Mouse (Mus musculus): Measurements from ENCODE around the gene Ppm1m.

Gene Ppm1m

GRCm38 (mm10) chr9:106199535-106200272 lies at the start of gene Ppm1m:
TSS of gene Ppm1m (minus strand) at chr9:106199746.
- no peak for DNase-seq (ENCODE audit: low spot score in 2 of 2)

- DNase-seq (ENCODE audit: low spot score in 2 of 2): no peak
These were observed 43.4 kb upstream of the Ppm1m start for GRCm38 (mm10) chr9:106242813-106243488.

GRCm38 (mm10) chr9:106241541-106242164 lies 42.1 kb upstream of the Ppm1m start:
- DNase-seq (ENCODE audit: low spot score in 2 of 2): no peak

GRCm38 (mm10) chr9:106237878-106238277 lies 38.3 kb upstream of the Ppm1m start:
- DNase-seq (ENCODE audit: low spot score in 2 of 2): no peak

GRCm38 (mm10) chr9:106237401-106237800 lies 37.9 kb upstream of the Ppm1m start:
- no peak for DNase-seq (ENCODE audit: low spot score in 2 of 2)

GRCm38 (mm10) chr9:106236818-106237211 lies 37.3 kb upstream of the Ppm1m start:
- DNase-seq (ENCODE audit: low spot score in 2 of 2): no peak

- DNase-seq (ENCODE audit: low spot score in 2 of 2): no peak
These were observed 36.7 kb upstream of the Ppm1m start for GRCm38 (mm10) chr9:106236156-106236817.

GRCm38 (mm10) chr9:106235194-106235830 lies 35.8 kb upstream of the Ppm1m start:
- no peak for DNase-seq (ENCODE audit: low spot score in 2 of 2)

GRCm38 (mm10) chr9:106233953-106234352 lies 34.4 kb upstream of the Ppm1m start:
- DNase-seq (ENCODE audit: low spot score in 2 of 2): no peak

GRCm38 (mm10) chr9:106232956-106233355 lies 33.4 kb upstream of the Ppm1m start:
- no peak for DNase-seq (ENCODE audit: low spot score in 2 of 2)

GRCm38 (mm10) chr9:106231816-106232215 lies 32.3 kb upstream of the Ppm1m start:
- no peak for DNase-seq (ENCODE audit: low spot score in 2 of 2)

- no peak for DNase-seq (ENCODE audit: low spot score in 2 of 2)
These were observed 31.7 kb upstream of the Ppm1m start for GRCm38 (mm10) chr9:106231220-106231619.

GRCm38 (mm10) chr9:106230734-106231106 lies 31.2 kb upstream of the Ppm1m start:
- DNase-seq (ENCODE audit: low spot score in 2 of 2): no peak

- DNase-seq (ENCODE audit: low spot score in 2 of 2): no peak
These were observed 30.6 kb upstream of the Ppm1m start for GRCm38 (mm10) chr9:106230051-106230733.

- DNase-seq (ENCODE audit: low spot score in 2 of 2): no peak
These were observed 28.4 kb upstream of the Ppm1m start for GRCm38 (mm10) chr9:106227790-106228429.

- no peak for DNase-seq (ENCODE audit: low spot score in 2 of 2)
These were observed 26.7 kb upstream of the Ppm1m start for GRCm38 (mm10) chr9:106226151-106226682.

GRCm38 (mm10) chr9:106225469-106226150 lies 26.1 kb upstream of the Ppm1m start:
- no peak for DNase-seq (ENCODE audit: low spot score in 2 of 2)

- DNase-seq (ENCODE audit: low spot score in 2 of 2): no peak
These were observed 23.4 kb upstream of the Ppm1m start for GRCm38 (mm10) chr9:106222994-106223393.

GRCm38 (mm10) chr9:106222261-106222851 lies 22.8 kb upstream of the Ppm1m start, which contains the start of gene Tlr9:
TSS of gene Tlr9 (plus strand) at chr9:106222598.
- DNase-seq (ENCODE audit: low spot score in 2 of 2): peak in 1 of 2 experiments; percentile 45
